Mouse (Mus musculus): ENCODE results near the gene Comp. TPM values are rescaled to one million over a fixed set of nuclear protein-coding genes. Genes with fewer than 3 reads are reported as not detected.

Gene Comp
- polyA plus RNA-seq, 1 experiment from 2014 or later: 0.35 TPM

GRCm38 (mm10) chr8:70410281-70410680 lies 36.9 kb downstream of the Comp start:
- DNase-seq (ENCODE audit: low spot score): no peak
- Histone ChIP-seq H3K4me3 (no peak overlapping the region), H3K27ac (no peak overlapping the region), H3K27me3 (ENCODE audit: low read depth, poor library complexity, severe bottlenecking) (no peaks in the 10 kb centered on the region), H3K36me3 (peaks cover 25% of the 10 kb centered on the region), H3K4me1 (peaks cover 49% of the 10 kb centered on the region), H3K9me3 (replicated peaks) (no peaks in the 10 kb centered on the region)
- 95% methylated on average over 5 of the region's 5 CpGs for WGBS

- DNase-seq (ENCODE audit: low spot score): no peak
- H3K9me3 ChIP-seq (replicated peaks): no peaks in the 10 kb centered on the region
- no peak overlapping the region for H3K4me3 ChIP-seq
- no peak overlapping the region for H3K27ac ChIP-seq
- H3K4me1 ChIP-seq: peaks cover 54% of the 10 kb centered on the region
- peaks cover 19% of the 10 kb centered on the region for H3K36me3 ChIP-seq
- 90% methylated on average over 6 of the region's 6 CpGs for WGBS
- no peaks in the 10 kb centered on the region for H3K27me3 ChIP-seq (ENCODE audit: low read depth, poor library complexity, severe bottlenecking)
These were observed 41.1 kb downstream of the Comp start for GRCm38 (mm10) chr8:70414310-70414946.

GRCm38 (mm10) chr8:70415540-70416451 lies 42.4 kb downstream of the Comp start:
- peak overlapping the region; percentile 44; the same call in 1 of the 2 replicates for H3K27ac ChIP-seq
- peak overlapping the region; percentile 7; the same call in 1 of the 2 replicates for H3K4me3 ChIP-seq
- H3K4me1 ChIP-seq: peaks cover 49% of the 10 kb centered on the region
- H3K27me3 ChIP-seq (ENCODE audit: low read depth, poor library complexity, severe bottlenecking): no peaks in the 10 kb centered on the region
- peak; percentile 57 for DNase-seq (ENCODE audit: low spot score)
- WGBS: 65% methylated on average over 8 of the region's 8 CpGs
- no peaks in the 10 kb centered on the region for H3K9me3 ChIP-seq (replicated peaks)
- H3K36me3 ChIP-seq: peaks cover 19% of the 10 kb centered on the region

- DNase-seq (ENCODE audit: low spot score): no peak
- Histone ChIP-seq H3K27ac (peak overlapping the region; percentile 17; the same call in 1 of the 2 replicates), H3K27me3 (ENCODE audit: low read depth, poor library complexity, severe bottlenecking) (no peaks in the 10 kb centered on the region), H3K9me3 (replicated peaks) (no peaks in the 10 kb centered on the region), H3K36me3 (peaks cover 12% of the 10 kb centered on the region), H3K4me3 (no peak overlapping the region), H3K4me1 (peaks cover 54% of the 10 kb centered on the region)
- 58% methylated on average over 6 of the region's 6 CpGs for WGBS
These were observed 43.6 kb downstream of the Comp start for GRCm38 (mm10) chr8:70416941-70417340.

GRCm38 (mm10) chr8:70417914-70418313 lies 44.6 kb downstream of the Comp start:
- 60% methylated on average over 10 of the region's 10 CpGs for WGBS
- Histone ChIP-seq H3K4me3 (no peak overlapping the region), H3K36me3 (peaks cover 10% of the 10 kb centered on the region), H3K4me1 (peaks cover 55% of the 10 kb centered on the region), H3K27ac (0 out of 2 replicates have a peak overlapping the region, but pooled peaks have one; percentile 17), H3K9me3 (replicated peaks) (no peaks in the 10 kb centered on the region), H3K27me3 (ENCODE audit: low read depth, poor library complexity, severe bottlenecking) (no peaks in the 10 kb centered on the region)
- no peak for DNase-seq (ENCODE audit: low spot score)

GRCm38 (mm10) chr8:70418954-70419353 lies 45.6 kb downstream of the Comp start:
- Histone ChIP-seq H3K36me3 (peaks cover 2% of the 10 kb centered on the region; the same call in 1 of the 2 replicates), H3K4me1 (peaks cover 55% of the 10 kb centered on the region), H3K4me3 (no peak overlapping the region), H3K9me3 (replicated peaks) (no peaks in the 10 kb centered on the region), H3K27me3 (ENCODE audit: low read depth, poor library complexity, severe bottlenecking) (no peaks in the 10 kb centered on the region), H3K27ac (no peak overlapping the region)
- WGBS: 70% methylated on average over 14 of the region's 14 CpGs
- no peak for DNase-seq (ENCODE audit: low spot score)

- peaks cover 55% of the 10 kb centered on the region for H3K4me1 ChIP-seq
- H3K36me3 ChIP-seq: no peaks in the 10 kb centered on the region
- 83% methylated on average over 11 of the region's 11 CpGs for WGBS
- DNase-seq (ENCODE audit: low spot score): no peak
- H3K9me3 ChIP-seq (replicated peaks): no peaks in the 10 kb centered on the region
- no peaks in the 10 kb centered on the region for H3K27me3 ChIP-seq (ENCODE audit: low read depth, poor library complexity, severe bottlenecking)
- H3K4me3 ChIP-seq: no peak overlapping the region
- H3K27ac ChIP-seq: no peak overlapping the region
These were observed 46.7 kb downstream of the Comp start for GRCm38 (mm10) chr8:70419879-70420643.

GRCm38 (mm10) chr8:70421349-70422104 lies 48.2 kb downstream of the Comp start:
- Histone ChIP-seq H3K27ac (peak overlapping the region; percentile 31; the same call in 1 of the 2 replicates), H3K4me3 (no peak overlapping the region), H3K27me3 (ENCODE audit: low read depth, poor library complexity, severe bottlenecking) (no peaks in the 10 kb centered on the region), H3K9me3 (replicated peaks) (no peaks in the 10 kb centered on the region), H3K36me3 (no peaks in the 10 kb centered on the region), H3K4me1 (peaks cover 44% of the 10 kb centered on the region)
- 82% methylated on average over 18 of the region's 18 CpGs for WGBS
- no peak for DNase-seq (ENCODE audit: low spot score)

- H3K4me3 ChIP-seq: no peak overlapping the region
- H3K27ac ChIP-seq: no peak overlapping the region
- 87% methylated on average over 2 of the region's 2 CpGs for WGBS
These were observed 49.4 kb downstream of the Comp start for GRCm38 (mm10) chr8:70422722-70423121.

GRCm38 (mm10) chr8:70426300-70426907 lies 53.0 kb downstream of the Comp start:
- Histone ChIP-seq H3K27ac (no peak overlapping the region), H3K9me3 (replicated peaks) (no peaks in the 10 kb centered on the region), H3K4me1 (peaks cover 14% of the 10 kb centered on the region), H3K27me3 (ENCODE audit: low read depth, poor library complexity, severe bottlenecking) (no peaks in the 10 kb centered on the region), H3K36me3 (no peaks in the 10 kb centered on the region), H3K4me3 (no peak overlapping the region)
- WGBS: 97% methylated on average over 2 of the region's 2 CpGs
- no peak for DNase-seq (ENCODE audit: low spot score)

More at GRCm38 (mm10) chr8:70422722-70423121, 49.4 kb downstream of the Comp start:
- DNase-seq (ENCODE audit: low spot score): no peak
- Histone ChIP-seq H3K36me3 (no peaks in the 10 kb centered on the region), H3K27me3 (ENCODE audit: low read depth, poor library complexity, severe bottlenecking) (no peaks in the 10 kb centered on the region), H3K9me3 (replicated peaks) (no peaks in the 10 kb centered on the region), H3K4me1 (peaks cover 35% of the 10 kb centered on the region)

- H3K4me1 ChIP-seq: peaks cover 8% of the 10 kb centered on the region
- H3K4me3 ChIP-seq: no peak overlapping the region
- H3K9me3 ChIP-seq (replicated peaks): no peaks in the 10 kb centered on the region
- no peak for DNase-seq (ENCODE audit: low spot score)
- WGBS: 96% methylated on average over 4 of the region's 4 CpGs
- no peaks in the 10 kb centered on the region for H3K27me3 ChIP-seq (ENCODE audit: low read depth, poor library complexity, severe bottlenecking)
- H3K36me3 ChIP-seq: 0 out of 2 replicates have a peak, but pooled peaks cover 5% of the 10 kb centered on the region
- H3K27ac ChIP-seq: no peak overlapping the region
These were observed 57.9 kb downstream of the Comp start for GRCm38 (mm10) chr8:70431213-70431612.

All from limb, embryonic 10.5 days (tissue).